Mouse (Mus musculus) brain, adult 2 months (tissue): Measurements from ENCODE around the gene Daam1.

Experiments
- DNase-seq: peaks from one replicate; pipeline ENCODE4 v3.0.0; 2011; ENCODE audit warnings: low read depth, low spot score

Daam1 gene

GRCm38 (mm10) chr12:71932433-71933386, 101.8 kb downstream of the Daam1 start:
- DNase-seq = no peak

DNA sequence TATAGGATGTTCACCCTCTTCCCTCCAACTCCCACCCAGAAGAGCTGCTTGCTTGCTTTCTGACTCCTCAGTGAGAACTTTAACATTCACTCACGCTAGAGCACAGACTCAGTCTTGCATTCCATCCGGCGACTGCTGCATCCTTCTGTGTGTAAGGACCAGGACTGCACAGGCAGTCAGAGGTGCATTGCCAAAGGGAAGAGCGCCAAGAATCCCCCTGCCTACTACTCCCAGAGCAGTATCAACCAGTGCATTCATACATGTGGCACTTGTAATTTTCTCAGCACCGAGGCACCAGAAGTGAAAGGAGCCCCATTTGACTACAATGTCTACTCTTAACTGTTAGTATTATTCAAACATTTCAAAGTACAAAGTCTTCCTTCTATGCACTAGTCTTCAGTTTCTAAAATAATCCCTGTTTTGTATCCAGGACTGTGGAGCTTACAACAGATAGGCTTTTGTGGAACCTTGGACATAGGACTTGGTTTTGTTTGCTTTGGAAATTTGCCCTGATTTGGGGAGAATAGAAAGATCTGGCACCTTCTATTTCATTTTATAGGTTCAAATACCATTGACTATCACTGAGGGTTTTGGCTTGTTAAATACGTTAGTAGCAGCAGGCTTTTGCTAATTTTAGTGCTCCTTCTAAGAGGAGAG, 103.2 kb downstream of the Daam1 start:
- DNase-seq = peak; percentile 35

- DNase-seq = no peak
These were observed 105.8 kb downstream of the Daam1 start for GRCm38 (mm10) chr12:71936636-71937035.

DNA sequence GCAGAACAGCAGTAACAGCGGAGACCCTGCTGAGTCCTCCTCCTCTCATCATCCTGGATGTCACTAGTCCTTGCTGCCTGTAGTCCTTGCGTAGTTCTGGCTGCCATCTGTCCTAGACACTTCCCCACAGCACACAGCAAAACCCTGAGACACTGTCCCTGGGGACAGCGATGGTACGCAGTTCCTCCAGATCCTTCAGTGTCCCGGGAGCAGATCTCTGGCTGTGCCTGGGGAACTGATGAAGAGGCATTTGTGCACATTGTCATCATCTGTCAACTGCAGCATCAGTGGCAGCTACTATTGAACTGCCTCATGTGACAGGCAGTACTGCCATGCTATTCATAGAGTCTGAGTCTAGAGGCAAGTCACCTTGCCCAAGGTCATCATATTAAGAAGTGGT, 107.6 kb downstream of the Daam1 start:
- peak; percentile 38 for DNase-seq

GRCm38 (mm10) chr12:71941290-71941689, 110.4 kb downstream of the Daam1 start:
- no peak for DNase-seq

DNA sequence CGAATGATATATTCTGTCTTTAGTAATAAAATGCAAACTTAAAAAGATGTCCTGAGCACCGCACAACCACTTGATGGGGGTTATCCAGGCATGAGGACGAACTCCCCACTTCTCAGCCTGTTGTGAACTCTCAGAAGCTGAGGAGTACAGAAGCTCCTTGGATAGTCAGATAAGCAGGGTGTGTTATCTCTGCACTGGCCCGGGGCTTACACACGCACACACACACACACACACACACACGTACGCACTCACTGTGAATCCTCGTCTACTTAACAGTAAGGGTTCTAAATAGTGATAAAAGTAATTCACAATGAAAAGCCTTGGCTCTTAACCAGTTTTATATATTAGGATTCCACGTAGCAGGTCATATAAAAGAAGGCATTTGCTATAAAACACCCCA, 112.2 kb downstream of the Daam1 start:
- no peak for DNase-seq

GRCm38 (mm10) chr12:71943646-71944045, 112.8 kb downstream of the Daam1 start:
- DNase-seq = no peak

DNA sequence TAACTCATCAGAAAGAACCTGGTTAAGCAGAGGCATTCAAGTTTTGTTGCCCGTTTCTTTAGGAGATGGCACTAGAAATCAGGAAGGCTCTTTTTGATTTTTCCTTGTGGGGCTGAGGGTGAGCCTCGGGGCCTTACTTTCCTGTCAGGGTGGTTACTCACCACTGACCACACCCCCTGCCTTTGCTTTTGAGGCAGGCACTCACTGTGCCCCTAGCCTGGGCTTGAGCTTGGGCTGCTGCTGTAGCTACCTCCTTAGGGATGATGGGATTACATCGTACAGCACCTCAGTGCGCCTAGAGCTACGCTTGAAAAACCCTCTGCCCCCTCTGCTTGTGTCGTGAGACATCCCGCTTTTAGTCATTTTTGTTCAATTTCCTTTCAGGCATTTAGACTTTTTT, 115.0 kb downstream of the Daam1 start:
- DNase-seq = no peak

DNA sequence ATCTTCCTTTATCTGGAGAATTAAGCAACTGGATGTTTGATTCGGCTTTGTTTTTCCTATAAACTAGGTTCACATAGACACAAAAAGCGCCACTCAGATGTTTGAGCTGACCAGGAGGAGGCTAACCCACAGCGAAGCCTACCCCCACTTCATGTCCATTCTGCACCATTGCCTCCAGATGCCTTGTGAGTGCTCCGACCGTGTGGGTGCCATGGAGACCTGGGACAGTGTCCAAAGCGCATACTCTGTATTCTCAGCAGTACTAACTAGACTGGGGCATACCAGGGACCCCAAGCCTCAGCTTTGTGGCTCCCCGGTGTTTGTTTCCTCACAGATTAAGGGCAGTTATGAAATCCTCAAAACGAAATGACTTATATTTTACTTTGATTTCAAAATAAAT, 115.6 kb downstream of the Daam1 start:
- no peak for DNase-seq

DNA sequence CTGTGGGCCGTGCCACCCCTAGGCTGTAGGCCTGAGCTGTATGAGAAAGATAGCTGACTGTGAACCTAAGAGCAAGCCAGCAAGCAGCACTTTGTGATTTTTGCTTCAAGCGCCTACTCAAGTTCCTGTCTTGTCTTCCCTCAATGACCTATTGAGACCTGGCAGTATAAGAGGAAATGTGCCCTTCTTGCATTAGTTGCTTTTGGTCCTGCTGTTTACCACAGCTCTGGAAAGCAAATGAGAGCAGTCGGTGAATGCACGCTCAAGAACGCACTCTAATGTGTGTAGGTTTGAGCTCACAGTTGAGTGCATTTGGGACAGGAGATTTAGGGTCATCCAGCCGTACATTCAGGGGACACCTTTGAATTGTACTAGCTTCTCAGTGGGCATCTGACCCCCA, 118.1 kb downstream of the Daam1 start:
- no peak for DNase-seq

DNA sequence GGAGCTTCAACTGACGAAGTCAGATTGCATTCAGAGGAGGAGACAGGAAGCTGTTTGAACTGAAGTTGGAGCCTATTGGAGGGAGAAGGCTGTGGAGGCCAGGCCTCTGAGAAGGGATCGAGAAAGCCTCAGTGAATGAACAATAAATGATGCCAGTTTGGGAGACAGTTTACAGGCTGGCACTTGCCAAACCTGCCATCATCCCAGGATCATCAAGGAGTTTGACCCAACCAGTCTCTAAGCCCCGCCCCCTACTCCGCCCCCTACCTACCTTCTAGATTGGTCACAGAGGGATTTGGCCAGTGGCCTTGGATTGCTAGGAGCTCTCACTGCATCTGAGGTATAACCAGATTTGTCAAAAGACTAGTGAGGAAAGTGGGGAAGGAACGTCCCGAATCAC, 118.7 kb downstream of the Daam1 start:
- no peak for DNase-seq

- peak; percentile 57 for DNase-seq
These were observed 119.4 kb downstream of the Daam1 start for GRCm38 (mm10) chr12:71950095-71950877.

DNA sequence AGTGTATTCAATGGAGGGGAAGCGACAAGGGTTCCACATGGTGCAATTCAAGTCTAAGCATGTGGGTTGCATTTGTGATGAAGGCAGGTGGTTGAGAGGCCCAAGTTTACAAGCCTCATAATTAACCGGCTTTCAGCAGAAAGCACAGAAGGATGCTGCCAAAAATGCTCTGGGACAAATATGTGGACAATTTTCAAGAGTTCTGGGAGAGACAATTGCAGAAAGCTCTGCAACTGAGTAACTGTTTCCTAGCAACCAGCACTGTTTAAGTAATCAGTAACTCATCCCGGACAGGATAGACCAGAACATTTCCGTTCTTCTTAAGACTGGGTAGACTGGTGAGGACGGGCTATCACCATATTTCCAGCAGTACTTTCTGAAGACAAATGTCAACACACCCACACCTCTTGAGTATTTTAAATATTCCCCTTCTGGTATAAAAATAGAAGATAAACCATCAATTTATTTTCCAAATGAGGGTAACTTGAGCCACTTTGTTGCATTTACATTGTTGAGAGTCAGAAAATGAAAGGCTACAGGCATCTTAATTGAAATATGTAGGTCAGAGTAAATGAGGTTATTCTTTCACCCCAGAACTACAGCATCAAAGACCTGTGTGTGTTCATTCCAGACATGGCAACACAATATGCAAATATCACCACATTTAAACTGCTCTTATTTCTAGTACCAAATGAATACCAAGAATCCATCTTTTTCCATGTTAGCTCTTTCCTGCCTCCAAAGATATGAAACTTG, 123.5 kb downstream of the Daam1 start:
- DNase-seq = peak; percentile 84

GRCm38 (mm10) chr12:71956980-71957379, 126.1 kb downstream of the Daam1 start:
- DNase-seq = no peak

DNA sequence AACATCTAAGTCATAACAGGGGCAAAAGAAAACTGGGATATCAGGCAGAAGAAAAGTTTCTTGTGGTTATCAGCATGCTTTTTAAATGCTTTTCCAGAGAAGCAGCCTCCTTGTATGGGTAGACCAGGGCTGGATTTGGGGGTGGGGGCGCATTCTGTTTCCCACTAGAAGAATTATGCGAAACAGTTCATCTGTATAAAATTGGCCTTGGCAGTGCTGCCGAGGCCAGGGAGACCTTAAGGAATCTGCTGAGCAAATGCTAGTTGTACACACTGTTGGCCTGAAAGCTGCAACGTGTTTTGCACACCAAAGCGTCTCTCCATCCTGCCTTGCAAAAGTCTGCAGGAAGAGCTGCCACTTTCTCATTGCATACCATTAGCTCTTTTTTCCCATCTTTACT, 126.6 kb downstream of the Daam1 start:
- DNase-seq = no peak

GRCm38 (mm10) chr12:71959351-71959991, 128.6 kb downstream of the Daam1 start:
- no peak for DNase-seq

- no peak for DNase-seq
These were observed 130.8 kb downstream of the Daam1 start for GRCm38 (mm10) chr12:71961671-71962070.

GRCm38 (mm10) chr12:71962616-71963015, 131.7 kb downstream of the Daam1 start:
- no peak for DNase-seq

DNA sequence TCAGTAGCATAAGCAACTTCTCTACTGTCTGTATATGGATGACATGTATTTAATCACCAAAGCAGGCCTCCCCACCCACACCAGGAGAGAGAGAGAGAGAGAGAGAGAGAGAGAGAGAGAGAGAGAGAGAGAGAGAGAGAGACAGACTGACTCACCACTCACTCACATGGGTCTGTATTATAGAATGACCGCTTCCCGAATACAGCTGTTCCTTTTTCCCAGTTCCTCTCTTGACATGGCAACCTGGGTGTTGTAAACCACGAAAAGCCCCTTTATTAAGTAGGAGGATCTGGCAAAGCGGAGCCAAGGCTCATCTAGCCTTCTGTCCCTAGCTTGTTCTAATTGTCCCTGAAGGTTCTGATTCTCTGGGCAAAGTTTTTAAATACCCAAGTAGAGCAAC, 137.7 kb downstream of the Daam1 start:
- no peak for DNase-seq

DNA sequence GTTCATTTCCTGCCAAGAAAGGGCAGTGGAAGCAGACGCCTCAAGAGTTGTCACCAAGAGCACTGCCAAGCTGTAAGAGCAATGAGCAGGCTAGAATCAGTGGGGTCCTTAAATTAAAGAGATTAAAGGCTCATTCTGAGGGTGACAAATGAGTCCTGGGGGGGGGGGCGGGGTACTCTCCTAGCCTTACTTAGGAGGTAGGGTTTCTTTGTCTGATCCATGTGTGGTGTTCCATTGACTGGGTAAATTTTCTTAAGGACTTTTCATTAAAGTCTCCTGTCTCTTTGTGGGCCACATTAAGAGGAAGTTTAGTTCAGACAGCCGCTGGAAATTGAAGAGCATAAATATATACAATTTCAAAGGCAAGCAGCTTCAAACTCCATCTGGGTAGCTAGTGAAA, 138.1 kb downstream of the Daam1 start:
- DNase-seq = no peak

GRCm38 (mm10) chr12:71969439-71969838, 138.6 kb downstream of the Daam1 start:
- DNase-seq = no peak
